Mouse (Mus musculus): Measurements from ENCODE around the gene Ros1. TPM values are rescaled to one million over a fixed set of nuclear protein-coding genes. Genes with fewer than 3 reads are reported as not detected.

The Ros1 gene
- polyA plus RNA-seq, 1 experiment from 2014 or later: not detected

DNA sequence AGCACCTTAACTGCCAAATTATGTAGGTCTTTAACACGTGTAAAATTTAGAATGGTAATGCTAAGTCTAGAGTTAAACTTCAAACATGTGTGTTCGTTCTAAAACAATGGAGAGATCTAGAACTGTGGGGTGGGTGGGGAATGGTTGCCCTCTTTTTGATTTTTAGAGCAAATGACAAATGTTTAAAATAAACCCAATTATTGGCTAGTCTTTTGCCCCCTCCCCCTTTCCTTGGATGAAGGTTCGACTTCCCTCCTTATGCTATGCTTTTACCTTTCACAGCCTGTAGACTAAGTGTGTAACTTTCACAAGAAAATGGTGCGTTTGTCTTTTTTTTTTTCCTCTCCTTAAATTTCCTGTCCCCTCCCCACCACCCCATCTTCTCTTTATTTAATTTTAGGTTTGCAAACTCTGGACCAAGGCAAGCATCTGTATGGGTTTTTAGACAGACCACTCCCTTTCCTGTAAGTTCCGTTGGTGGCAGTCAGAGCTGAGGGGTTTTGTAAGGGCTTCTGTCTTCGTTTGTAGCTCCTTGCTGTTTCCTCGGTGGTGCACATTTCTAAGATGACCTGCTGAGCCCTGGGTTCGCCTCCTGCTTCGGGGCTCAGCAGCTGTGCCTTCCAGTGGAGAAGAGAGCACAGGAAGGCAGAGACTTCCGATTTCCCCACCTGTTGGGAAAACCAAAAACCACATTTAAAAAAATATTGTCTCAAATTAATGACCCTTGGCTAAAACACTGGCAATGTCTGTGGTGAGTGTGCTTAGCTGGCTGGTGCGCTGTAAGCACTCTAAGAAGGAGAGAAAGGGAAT, 166.3 kb downstream of the Ros1 start:
- H3K4me2 ChIP-seq: peak overlapping the region; percentile 38; the same call in 1 of the 2 replicates
- H3K36me3 ChIP-seq: no peaks in the 10 kb centered on the region
- H3K4me3 ChIP-seq: no peak overlapping the region; the same call in 1 of the 2 replicates
- H3K9ac ChIP-seq: no peak overlapping the region
- H3K27ac ChIP-seq: no peak overlapping the region
- H3K4me1 ChIP-seq: peaks cover 10% of the 10 kb centered on the region
- H3K9me3 ChIP-seq: no peaks in the 10 kb centered on the region
- H3K27me3 ChIP-seq: peaks cover 87% of the 10 kb centered on the region
- 4% methylated on average over 11 of the region's 11 CpGs for WGBS
- no peak for ATAC-seq (ENCODE audit: insufficient number of reproducible peaks, insufficient read depth, low FRiP score, low TSS enrichment, low read depth)

DNA sequence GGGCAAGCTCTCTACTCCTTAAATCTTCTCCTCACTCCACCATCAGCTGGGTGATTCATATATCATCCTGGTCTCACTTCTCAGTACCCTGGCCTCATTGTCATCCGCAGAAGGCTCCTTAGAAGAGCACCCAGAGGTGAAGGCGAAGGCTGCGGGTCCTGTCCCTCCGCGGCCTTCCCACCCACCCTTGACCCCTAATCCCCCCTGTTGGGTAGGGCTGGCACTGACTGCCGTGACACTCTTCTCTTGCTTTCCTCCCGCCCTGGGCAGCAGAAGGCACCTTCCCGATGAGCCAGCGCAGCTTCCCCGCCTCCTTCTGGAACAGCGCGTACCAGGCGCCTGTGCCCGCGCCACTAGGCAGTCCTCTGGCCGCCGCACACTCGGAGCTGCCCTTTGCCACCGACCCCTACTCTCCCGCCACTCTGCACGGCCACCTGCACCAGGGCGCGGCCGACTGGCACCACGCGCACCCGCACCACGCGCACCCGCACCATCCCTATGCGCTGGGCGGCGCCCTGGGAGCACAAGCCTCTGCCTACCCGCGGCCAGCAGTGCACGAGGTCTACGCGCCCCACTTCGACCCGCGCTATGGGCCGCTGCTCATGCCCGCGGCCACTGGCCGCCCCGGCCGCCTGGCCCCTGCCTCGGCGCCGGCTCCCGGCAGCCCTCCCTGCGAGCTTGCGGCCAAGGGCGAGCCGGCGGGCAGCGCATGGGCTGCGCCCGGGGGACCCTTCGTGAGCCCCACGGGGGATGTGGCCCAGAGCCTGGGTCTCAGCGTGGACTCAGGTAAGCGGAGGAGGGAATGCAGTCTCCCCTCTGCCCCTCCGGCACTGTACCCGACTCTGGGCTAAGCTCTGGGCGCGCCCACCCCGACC, 167.6 kb downstream of the Ros1 start:
- H3K9me3 ChIP-seq: no peaks in the 10 kb centered on the region
- ATAC-seq (ENCODE audit: insufficient number of reproducible peaks, insufficient read depth, low FRiP score, low TSS enrichment, low read depth): peak; percentile 63; the same call in 1 of the 2 replicates
- H3K27me3 ChIP-seq: peaks cover 99% of the 10 kb centered on the region
- H3K4me3 ChIP-seq: peak overlapping the region; percentile 48
- H3K36me3 ChIP-seq: no peaks in the 10 kb centered on the region
- H3K4me1 ChIP-seq: peaks cover 15% of the 10 kb centered on the region
- 2% methylated on average over 68 of the region's 68 CpGs for WGBS
- H3K27ac ChIP-seq: no peak overlapping the region
- H3K9ac ChIP-seq: peak overlapping the region; percentile 57
- peak overlapping the region; percentile 88 for H3K4me2 ChIP-seq

- Histone ChIP-seq H3K27me3 (peaks cover 99% of the 10 kb centered on the region), H3K36me3 (no peaks in the 10 kb centered on the region), H3K4me1 (peaks cover 24% of the 10 kb centered on the region), H3K4me3 (no peak overlapping the region), H3K9me3 (no peaks in the 10 kb centered on the region), H3K9ac (no peak overlapping the region), H3K4me2 (no peak overlapping the region), H3K27ac (no peak overlapping the region)
- WGBS: 13% methylated on average over 7 of the region's 7 CpGs
- no peak for ATAC-seq (ENCODE audit: insufficient number of reproducible peaks, insufficient read depth, low FRiP score, low TSS enrichment, low read depth)
These were observed 169.2 kb downstream of the Ros1 start for GRCm38 (mm10) chr10:52025821-52026220.

DNA sequence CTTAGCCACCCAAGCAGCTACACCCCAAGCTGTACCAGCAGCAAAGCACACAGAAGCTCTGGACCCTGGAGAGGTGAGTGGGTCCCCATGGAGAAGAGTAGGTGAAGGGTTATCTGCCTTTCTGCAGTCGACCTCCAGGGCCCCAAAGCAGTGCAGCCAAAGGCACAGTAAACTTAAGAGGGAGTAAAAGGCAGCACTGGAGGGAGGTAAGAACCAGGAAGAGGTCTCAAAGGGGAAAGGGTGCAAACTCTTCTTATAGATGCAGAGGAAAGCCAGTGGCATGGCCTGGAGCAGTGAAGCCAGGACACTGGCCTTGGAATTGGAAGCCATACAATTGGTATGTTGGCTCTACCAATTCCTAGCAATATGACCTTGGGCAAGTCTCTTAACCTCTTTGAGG, 169.8 kb downstream of the Ros1 start:
- Histone ChIP-seq H3K27me3 (peaks cover 100% of the 10 kb centered on the region), H3K4me3 (no peak overlapping the region), H3K27ac (no peak overlapping the region), H3K9ac (no peak overlapping the region), H3K4me1 (peaks cover 24% of the 10 kb centered on the region), H3K9me3 (no peaks in the 10 kb centered on the region), H3K36me3 (no peaks in the 10 kb centered on the region), H3K4me2 (no peak overlapping the region)
- ATAC-seq (ENCODE audit: insufficient number of reproducible peaks, insufficient read depth, low FRiP score, low TSS enrichment, low read depth): no peak
- 3% methylated on average over 1 of the region's 1 CpGs for WGBS

GRCm38 (mm10) chr10:52024053-52024410, 171.0 kb downstream of the Ros1 start:
- no peaks in the 10 kb centered on the region for H3K36me3 ChIP-seq
- no peaks in the 10 kb centered on the region for H3K9me3 ChIP-seq
- H3K27ac ChIP-seq: no peak overlapping the region
- 0 out of 2 replicates have a peak overlapping the region, but pooled peaks have one; percentile 53 for H3K4me3 ChIP-seq
- peaks cover 24% of the 10 kb centered on the region for H3K4me1 ChIP-seq
- ATAC-seq (ENCODE audit: insufficient number of reproducible peaks, insufficient read depth, low FRiP score, low TSS enrichment, low read depth): no peak
- no peak overlapping the region for H3K9ac ChIP-seq
- peaks cover 100% of the 10 kb centered on the region for H3K27me3 ChIP-seq
- 13% methylated on average over 2 of the region's 2 CpGs for WGBS
- H3K4me2 ChIP-seq: no peak overlapping the region

DNA sequence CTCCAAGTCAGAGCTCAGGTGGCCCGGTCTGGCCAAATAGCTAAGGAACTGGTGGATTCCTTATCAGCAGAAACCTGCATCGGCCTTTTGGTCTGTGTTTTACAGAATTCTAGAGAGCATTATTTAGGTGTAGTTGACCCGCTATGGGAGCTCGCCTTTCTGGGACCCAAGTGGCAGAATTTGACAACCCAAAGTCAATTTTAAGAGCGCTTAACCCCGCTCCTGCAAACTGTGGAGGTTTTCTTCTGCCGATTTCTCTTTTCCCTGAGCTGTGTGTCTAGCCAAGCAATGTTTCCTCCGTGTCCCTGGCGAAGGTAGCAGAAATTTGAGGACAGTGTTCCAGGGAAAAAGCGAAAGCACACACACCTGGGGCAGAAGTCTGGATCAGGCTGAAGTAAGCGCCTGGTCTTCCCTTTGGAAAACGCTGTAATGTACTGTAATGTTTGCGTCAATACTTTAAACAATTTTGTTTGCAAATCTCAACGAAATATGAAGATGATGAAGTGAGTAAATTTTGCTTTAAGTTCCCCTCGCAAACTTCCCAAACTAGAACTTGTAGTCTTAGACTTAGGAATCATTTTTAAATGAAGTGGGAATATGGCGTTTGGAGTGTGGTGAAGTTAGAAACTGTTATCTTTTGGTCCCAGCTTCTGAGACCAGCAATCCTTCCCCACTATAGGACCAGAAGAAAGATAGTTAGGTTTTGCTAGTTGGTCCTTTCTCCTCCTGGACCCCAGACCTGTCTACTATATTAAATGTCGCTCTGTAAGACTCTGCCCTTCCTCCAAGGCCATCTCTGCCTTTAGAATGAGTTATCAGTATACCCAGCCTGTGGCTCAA, 171.6 kb downstream of the Ros1 start:
- H3K36me3 ChIP-seq: no peaks in the 10 kb centered on the region
- peak overlapping the region; percentile 93 for H3K4me2 ChIP-seq
- no peak overlapping the region for H3K9ac ChIP-seq
- H3K4me3 ChIP-seq: peak overlapping the region; percentile 53
- no peak overlapping the region for H3K27ac ChIP-seq
- H3K27me3 ChIP-seq: peaks cover 100% of the 10 kb centered on the region
- no peaks in the 10 kb centered on the region for H3K9me3 ChIP-seq
- peaks cover 24% of the 10 kb centered on the region for H3K4me1 ChIP-seq
- 3% methylated on average over 17 of the region's 17 CpGs for WGBS
- ATAC-seq (ENCODE audit: insufficient number of reproducible peaks, insufficient read depth, low FRiP score, low TSS enrichment, low read depth): no peak

DNA sequence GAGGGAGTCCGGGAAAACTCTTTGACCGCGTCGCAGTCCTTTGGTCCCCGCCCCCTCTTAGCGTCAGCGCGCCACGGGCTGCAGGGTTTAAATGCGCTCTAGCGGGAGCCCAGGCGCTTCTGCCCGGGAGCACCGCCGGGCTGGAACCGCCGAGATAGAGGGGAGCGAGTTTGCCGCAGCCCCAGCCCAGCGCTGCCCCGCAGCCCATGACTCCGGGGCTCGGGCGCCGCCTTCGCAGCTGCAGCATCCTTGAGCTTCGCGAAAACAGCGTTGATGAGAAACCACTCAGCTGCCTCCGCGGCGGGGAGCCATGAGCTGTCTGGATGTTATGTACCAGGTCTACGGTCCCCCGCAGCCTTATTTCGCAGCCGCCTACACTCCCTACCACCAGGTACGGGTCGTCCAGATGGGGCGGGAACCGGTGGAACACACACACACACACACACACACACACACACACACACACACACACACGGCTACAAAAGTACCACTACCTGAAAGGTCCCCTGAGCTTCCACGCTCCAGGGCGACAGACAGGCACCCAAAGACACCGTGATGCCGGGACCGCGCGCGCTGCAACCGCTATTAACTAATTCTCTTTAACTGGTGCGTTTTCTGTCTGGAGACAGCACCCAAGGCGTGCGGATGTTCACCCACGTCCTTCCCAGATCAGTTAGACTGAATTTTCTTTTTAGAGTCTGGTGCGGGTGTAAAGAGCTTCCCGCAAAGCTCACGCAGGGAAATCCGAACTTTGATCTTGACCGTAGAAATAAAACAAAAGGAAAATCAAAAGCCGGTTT, 172.4 kb downstream of the Ros1 start, which contains the start of gene Vgll2:
Gene Vgll2, plus strand, starts transcription at position 90 of the 800 bp plus-strand sequence.
- WGBS: under 1% methylated on average over 47 of the region's 60 CpGs
- Histone ChIP-seq H3K4me2 (peak within 1 kb of the TSS; percentile 93), H3K9ac (peak within 1 kb of the TSS; percentile 62; the same call in 1 of the 2 replicates), H3K36me3 (no peaks in the 10 kb centered on the region), H3K27me3 (peaks cover 94% of the 10 kb centered on the region), H3K9me3 (no peaks in the 10 kb centered on the region), H3K27ac (no peak within 1 kb of the TSS), H3K4me1 (peaks cover 20% of the 10 kb centered on the region), H3K4me3 (peak within 1 kb of the TSS; percentile 53)
- ATAC-seq (ENCODE audit: insufficient number of reproducible peaks, insufficient read depth, low FRiP score, low TSS enrichment, low read depth): peak; percentile 63

DNA sequence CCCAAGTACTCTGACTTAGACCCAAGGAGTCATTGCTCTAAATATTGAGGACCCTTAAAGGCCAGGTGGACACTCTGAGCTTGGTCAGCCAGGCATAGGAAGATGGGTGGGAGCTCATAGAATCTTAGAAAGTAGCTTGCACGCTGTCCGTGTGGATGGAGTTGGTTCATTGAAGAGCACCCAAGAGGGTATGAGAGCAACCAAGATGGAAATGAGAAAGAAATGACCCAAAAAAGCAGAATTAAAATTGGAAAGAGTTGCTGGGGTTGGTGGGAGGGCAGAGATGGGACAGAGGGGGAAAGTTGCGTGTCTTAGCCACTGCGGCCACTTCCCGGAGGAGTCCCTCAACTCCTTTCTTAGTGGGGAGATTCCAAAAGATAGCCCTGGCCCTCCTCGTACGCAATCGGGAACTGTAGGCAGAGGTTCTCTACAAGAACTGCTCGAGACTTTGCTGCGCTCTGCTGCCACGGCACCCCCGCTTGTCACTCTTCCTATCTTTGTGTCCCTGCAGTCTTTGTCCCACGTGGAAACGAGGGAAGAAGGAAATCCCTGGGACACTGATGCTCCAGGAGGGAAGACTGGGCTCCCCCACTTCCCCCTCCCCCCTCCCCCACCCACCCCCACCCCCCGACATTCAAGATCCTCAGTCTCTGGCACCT, 173.2 kb downstream of the Ros1 start:
- Histone ChIP-seq H3K4me2 (peak overlapping the region; percentile 93), H3K4me3 (peak overlapping the region; percentile 53), H3K27me3 (peaks cover 86% of the 10 kb centered on the region), H3K9me3 (no peaks in the 10 kb centered on the region), H3K4me1 (peaks cover 14% of the 10 kb centered on the region), H3K36me3 (no peaks in the 10 kb centered on the region), H3K27ac (no peak overlapping the region), H3K9ac (no peak overlapping the region)
- ATAC-seq (ENCODE audit: insufficient number of reproducible peaks, insufficient read depth, low FRiP score, low TSS enrichment, low read depth): no peak
- WGBS: under 1% methylated on average over 14 of the region's 15 CpGs

DNA sequence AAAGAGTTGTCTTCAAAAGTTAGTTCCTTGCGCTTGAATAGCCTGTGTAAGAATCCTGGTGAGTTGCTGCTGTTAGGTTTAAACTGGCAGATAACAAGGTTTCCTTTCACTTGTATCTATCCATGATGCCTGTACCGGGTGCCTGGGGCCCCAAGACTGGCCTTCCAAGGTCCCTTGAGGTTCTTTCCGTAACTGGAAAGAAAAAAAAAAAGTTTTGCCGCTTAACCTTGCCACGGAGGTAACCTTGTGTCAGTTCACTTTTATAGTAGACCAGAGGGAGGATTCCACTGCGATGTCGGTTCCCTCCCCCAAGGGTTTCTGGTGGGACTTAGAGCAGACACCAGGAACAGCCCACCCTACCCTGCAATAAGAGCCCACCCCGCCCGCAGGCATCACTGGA, 173.8 kb downstream of the Ros1 start:
- Histone ChIP-seq H3K27me3 (peaks cover 80% of the 10 kb centered on the region), H3K9me3 (no peaks in the 10 kb centered on the region), H3K36me3 (no peaks in the 10 kb centered on the region), H3K4me2 (peak overlapping the region; percentile 93), H3K9ac (no peak overlapping the region), H3K27ac (no peak overlapping the region), H3K4me1 (peaks cover 14% of the 10 kb centered on the region), H3K4me3 (peak overlapping the region; percentile 53; the same call in 1 of the 2 replicates)
- 1% methylated on average over 9 of the region's 9 CpGs for WGBS
- no peak for ATAC-seq (ENCODE audit: insufficient number of reproducible peaks, insufficient read depth, low FRiP score, low TSS enrichment, low read depth)

- Histone ChIP-seq H3K9ac (no peak overlapping the region), H3K36me3 (no peaks in the 10 kb centered on the region), H3K9me3 (no peaks in the 10 kb centered on the region), H3K27ac (no peak overlapping the region), H3K4me2 (no peak overlapping the region), H3K4me1 (peaks cover 14% of the 10 kb centered on the region), H3K4me3 (no peak overlapping the region), H3K27me3 (peaks cover 52% of the 10 kb centered on the region)
- 64% methylated on average over 1 of the region's 1 CpGs for WGBS
- ATAC-seq (ENCODE audit: insufficient number of reproducible peaks, insufficient read depth, low FRiP score, low TSS enrichment, low read depth): no peak
These were observed 176.6 kb downstream of the Ros1 start for GRCm38 (mm10) chr10:52018471-52018870.

Measured in embryonic facial prominence, embryonic 13.5 days (tissue).